Mouse (Mus musculus): Measurements from ENCODE around the gene Pde7b. TPM values are rescaled to one million over a fixed set of nuclear protein-coding genes. Genes with fewer than 3 reads are reported as not detected.
"Not testable (repeated sequence)": the region's sequence is repeated elsewhere in the genome, so short reads cannot be mapped to it uniquely, and the experiment has no call there.

Pde7b gene
- polyA plus RNA-seq, 1 experiment from 2014 or later = 12.1 TPM

DNA sequence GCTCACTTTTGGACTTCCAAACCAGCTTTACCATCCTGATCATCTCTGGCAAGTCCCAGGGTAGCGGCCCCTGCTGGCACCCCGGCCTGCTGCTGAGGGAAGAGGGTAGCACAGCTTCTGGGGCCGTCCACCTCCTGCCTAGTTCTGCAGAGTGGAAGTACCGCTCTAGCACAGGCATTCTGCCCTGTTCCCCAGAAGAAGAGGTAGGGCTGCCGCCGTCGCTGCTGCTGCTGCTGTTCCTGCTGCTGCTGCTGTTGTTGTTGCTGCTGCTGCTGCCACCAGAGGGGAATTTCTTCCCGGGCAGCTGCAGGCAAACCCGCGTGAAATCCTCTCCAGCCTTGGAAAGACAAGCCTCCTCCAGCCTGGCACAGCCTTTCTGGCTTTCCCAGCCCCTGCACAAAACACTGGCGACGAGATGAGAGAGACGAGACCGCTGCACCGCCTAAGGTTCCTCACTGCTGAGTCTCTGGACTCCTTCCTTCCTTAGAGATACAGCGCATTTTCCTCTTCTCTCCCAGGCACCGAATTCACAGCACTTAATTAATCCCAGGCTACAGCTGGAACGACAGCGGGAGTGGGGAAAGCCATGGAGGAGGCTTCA is 176.8 kb downstream of the Pde7b start:
- 2% methylated on average over 19 of the region's 19 CpGs for WGBS (ENCODE audit: insufficient replicate concordance)
- H3K4me2 ChIP-seq = peak overlapping the region; percentile 73
- H3K4me1 ChIP-seq (ENCODE audit: control insufficient read depth, insufficient read depth, low read length) = peaks cover 18% of the 10 kb centered on the region
- no peaks in the 10 kb centered on the region for H3K36me3 ChIP-seq (ENCODE audit: control insufficient read depth, insufficient read depth, low read length)
- H3K4me3 ChIP-seq (ENCODE audit: low read depth, low read length) = peak overlapping the region; percentile 37
- ATAC-seq (replicated peaks; ENCODE audit: insufficient number of reproducible peaks, low FRiP score, low TSS enrichment) = no peak
- H3K27me3 ChIP-seq (ENCODE audit: control insufficient read depth, insufficient read depth, low read length) = no peaks in the 10 kb centered on the region
- H3K27ac ChIP-seq (ENCODE audit: low read depth, low read length) = peak overlapping the region; percentile 46
- H3K9me3 ChIP-seq (replicated peaks; ENCODE audit: control insufficient read depth, low read length) = no peaks in the 10 kb centered on the region
- peak overlapping the region; percentile 72 for H3K9ac ChIP-seq (ENCODE audit: low read depth, low read length)

DNA sequence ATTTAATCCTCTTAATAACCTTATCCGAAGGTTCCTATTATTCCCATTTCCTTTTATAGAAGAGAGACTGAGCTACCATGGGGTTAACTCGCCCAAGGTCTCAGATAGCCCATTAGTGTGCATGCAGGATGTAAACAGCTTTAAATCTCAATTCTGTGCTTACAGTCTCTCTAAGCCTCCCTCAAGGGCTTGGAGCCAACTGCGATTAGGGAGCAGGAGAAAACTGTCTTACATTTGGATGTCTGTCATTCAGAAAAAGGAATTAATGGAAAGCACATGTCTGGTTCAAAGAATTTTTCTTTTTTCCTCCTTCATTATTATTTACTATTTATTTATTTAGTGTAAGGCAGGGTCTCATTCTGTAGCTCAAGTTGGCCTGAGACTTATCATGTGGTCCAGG is 181.8 kb downstream of the Pde7b start:
- 76% methylated on average over 3 of the region's 3 CpGs for WGBS (ENCODE audit: insufficient replicate concordance)
- H3K27ac ChIP-seq (ENCODE audit: low read depth, low read length) = no peak overlapping the region
- no peak overlapping the region for H3K9ac ChIP-seq (ENCODE audit: low read depth, low read length)
- ATAC-seq (replicated peaks; ENCODE audit: insufficient number of reproducible peaks, low FRiP score, low TSS enrichment) = no peak
- no peak overlapping the region for H3K4me2 ChIP-seq
- H3K36me3 ChIP-seq (ENCODE audit: control insufficient read depth, insufficient read depth, low read length) = no peaks in the 10 kb centered on the region
- H3K9me3 ChIP-seq (replicated peaks; ENCODE audit: control insufficient read depth, low read length) = no peaks in the 10 kb centered on the region
- no peaks in the 10 kb centered on the region for H3K27me3 ChIP-seq (ENCODE audit: control insufficient read depth, insufficient read depth, low read length)
- peaks cover 6% of the 10 kb centered on the region for H3K4me1 ChIP-seq (ENCODE audit: control insufficient read depth, insufficient read depth, low read length)
- no peak overlapping the region for H3K4me3 ChIP-seq (ENCODE audit: low read depth, low read length)

DNA sequence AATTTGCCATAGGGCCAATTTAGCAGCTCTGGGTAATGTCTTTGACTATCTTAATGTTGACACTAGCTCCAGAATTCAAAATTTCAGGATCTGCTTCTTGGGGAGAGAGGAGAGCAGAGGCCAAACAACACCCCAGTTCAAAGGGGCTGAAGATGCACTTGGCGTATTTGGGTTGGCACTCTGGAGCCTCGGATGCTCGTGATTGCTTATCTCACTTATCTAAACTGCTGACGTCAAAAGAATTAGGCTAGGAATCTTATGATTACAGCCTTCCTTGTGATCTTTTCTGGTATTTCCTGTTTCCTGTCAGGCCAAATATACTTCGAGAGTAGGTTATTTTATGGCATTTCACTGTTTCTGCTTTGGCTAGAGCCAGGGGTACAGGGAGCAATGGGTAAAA is 191.1 kb downstream of the Pde7b start:
- Histone ChIP-seq H3K4me1 (ENCODE audit: control insufficient read depth, insufficient read depth, low read length) (peaks cover 9% of the 10 kb centered on the region; the same call in 1 of the 2 replicates), H3K9ac (ENCODE audit: low read depth, low read length) (no peak overlapping the region), H3K27ac (ENCODE audit: low read depth, low read length) (no peak overlapping the region), H3K27me3 (ENCODE audit: control insufficient read depth, insufficient read depth, low read length) (no peaks in the 10 kb centered on the region), H3K36me3 (ENCODE audit: control insufficient read depth, insufficient read depth, low read length) (no peaks in the 10 kb centered on the region), H3K4me3 (ENCODE audit: low read depth, low read length) (no peak overlapping the region), H3K4me2 (no peak overlapping the region), H3K9me3 (replicated peaks; ENCODE audit: control insufficient read depth, low read length) (no peaks in the 10 kb centered on the region)
- WGBS (ENCODE audit: insufficient replicate concordance) = 20% methylated on average over 5 of the region's 5 CpGs
- ATAC-seq (replicated peaks; ENCODE audit: insufficient number of reproducible peaks, low FRiP score, low TSS enrichment) = no peak

DNA sequence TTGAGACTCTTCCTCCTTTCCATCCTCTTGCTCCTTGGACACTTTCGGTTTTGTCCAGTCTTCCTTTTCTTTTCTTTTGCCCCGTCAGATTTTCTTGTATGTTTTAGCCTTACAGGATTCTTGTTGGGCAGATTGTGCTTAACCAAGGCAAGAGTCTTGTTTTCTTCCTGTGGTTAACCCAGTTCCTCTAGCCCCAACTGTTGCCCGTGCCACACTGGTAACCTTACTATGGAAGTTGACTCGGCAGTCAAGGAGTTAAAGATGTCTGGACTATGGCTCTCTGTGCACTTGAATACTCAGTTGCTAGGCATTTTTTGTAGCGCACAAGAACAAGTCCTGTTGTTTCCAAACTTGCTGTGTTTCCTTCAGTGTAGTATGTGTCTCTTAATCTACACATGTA is 193.0 kb downstream of the Pde7b start:
- Histone ChIP-seq H3K4me3 (ENCODE audit: low read depth, low read length) (no peak overlapping the region), H3K27me3 (ENCODE audit: control insufficient read depth, insufficient read depth, low read length) (no peaks in the 10 kb centered on the region), H3K9ac (ENCODE audit: low read depth, low read length) (no peak overlapping the region), H3K36me3 (ENCODE audit: control insufficient read depth, insufficient read depth, low read length) (no peaks in the 10 kb centered on the region), H3K4me2 (no peak overlapping the region), H3K9me3 (replicated peaks; ENCODE audit: control insufficient read depth, low read length) (no peaks in the 10 kb centered on the region), H3K4me1 (ENCODE audit: control insufficient read depth, insufficient read depth, low read length) (peaks cover 9% of the 10 kb centered on the region; the same call in 1 of the 2 replicates), H3K27ac (ENCODE audit: low read depth, low read length) (no peak overlapping the region)
- ATAC-seq (replicated peaks; ENCODE audit: insufficient number of reproducible peaks, low FRiP score, low TSS enrichment) = no peak
- 78% methylated on average over 5 of the region's 5 CpGs for WGBS (ENCODE audit: insufficient replicate concordance)

DNA sequence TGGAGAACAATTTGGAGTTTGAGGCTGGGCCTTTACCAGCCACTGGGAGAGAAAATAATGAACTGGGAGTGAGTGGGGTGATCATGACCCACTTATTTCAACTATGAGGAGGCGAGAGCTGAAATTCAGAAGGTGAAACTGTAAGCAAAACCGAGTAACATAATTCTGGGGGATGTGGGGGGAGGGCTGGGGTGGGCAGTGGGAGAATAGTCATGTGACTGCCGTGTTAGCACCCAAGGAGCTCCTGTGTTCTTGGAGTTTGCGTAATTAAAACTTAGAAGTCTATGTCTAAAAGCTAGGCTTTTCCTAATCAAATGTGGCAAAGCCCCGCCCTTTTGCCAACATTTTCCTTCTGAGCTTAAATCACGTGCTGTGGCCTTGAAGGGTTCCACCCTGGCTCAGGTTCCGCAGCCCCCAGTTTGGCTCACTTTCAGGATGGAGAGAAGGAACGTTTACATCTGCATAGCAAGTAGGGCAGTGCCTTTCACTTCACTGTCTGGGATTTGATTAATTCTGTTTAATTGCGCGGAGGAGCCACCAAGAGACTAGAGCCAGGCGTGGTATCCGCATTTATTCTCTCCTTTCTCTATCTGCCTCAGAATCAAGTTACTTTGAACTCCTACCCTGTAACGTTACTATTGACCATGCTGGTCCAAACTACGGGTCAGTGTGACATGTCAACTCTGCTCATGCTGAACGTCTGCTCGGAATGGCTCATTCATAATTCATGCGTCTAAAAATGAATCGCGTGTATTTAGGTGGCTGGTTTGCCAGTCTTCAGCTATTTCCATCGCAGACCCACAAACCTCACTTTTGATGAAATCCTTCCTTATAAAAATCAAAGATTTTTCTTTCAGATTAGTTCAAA is 196.1 kb downstream of the Pde7b start:
- Histone ChIP-seq H3K36me3 (ENCODE audit: control insufficient read depth, insufficient read depth, low read length) (no peaks in the 10 kb centered on the region), H3K4me3 (ENCODE audit: low read depth, low read length) (no peak overlapping the region), H3K9me3 (replicated peaks; ENCODE audit: control insufficient read depth, low read length) (no peaks in the 10 kb centered on the region), H3K9ac (ENCODE audit: low read depth, low read length) (no peak overlapping the region), H3K27me3 (ENCODE audit: control insufficient read depth, insufficient read depth, low read length) (no peaks in the 10 kb centered on the region), H3K4me2 (no peak overlapping the region), H3K4me1 (ENCODE audit: control insufficient read depth, insufficient read depth, low read length) (0 out of 2 replicates have a peak, but pooled peaks cover under 1% of the 10 kb centered on the region), H3K27ac (ENCODE audit: low read depth, low read length) (no peak overlapping the region)
- WGBS (ENCODE audit: insufficient replicate concordance) = 82% methylated on average over 20 of the region's 20 CpGs
- ATAC-seq (replicated peaks; ENCODE audit: insufficient number of reproducible peaks, low FRiP score, low TSS enrichment) = no peak

DNA sequence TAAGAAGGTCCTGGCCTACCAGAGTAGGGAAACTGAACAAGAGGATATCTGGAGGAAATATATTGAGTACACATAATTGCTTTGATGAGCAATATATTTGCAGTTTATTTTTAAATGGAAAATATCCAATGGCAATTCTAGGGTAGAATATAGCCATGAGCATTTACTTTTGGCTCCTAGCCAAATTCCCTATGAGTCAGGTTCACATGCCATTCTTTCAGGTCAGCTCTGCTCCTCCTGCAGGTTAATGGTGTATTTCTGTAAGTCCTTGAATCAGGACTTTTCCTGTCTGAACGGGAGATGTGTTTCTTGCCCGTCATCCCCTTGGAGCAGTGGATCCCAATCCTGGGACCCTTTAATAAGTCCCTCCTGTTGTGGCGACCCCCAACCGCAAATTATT is 197.1 kb downstream of the Pde7b start:
- no peaks in the 10 kb centered on the region for H3K4me1 ChIP-seq (ENCODE audit: control insufficient read depth, insufficient read depth, low read length)
- no peak overlapping the region for H3K4me3 ChIP-seq (ENCODE audit: low read depth, low read length)
- no peaks in the 10 kb centered on the region for H3K9me3 ChIP-seq (replicated peaks; ENCODE audit: control insufficient read depth, low read length)
- H3K4me2 ChIP-seq = no peak overlapping the region
- no peaks in the 10 kb centered on the region for H3K27me3 ChIP-seq (ENCODE audit: control insufficient read depth, insufficient read depth, low read length)
- no peak for ATAC-seq (replicated peaks; ENCODE audit: insufficient number of reproducible peaks, low FRiP score, low TSS enrichment)
- H3K9ac ChIP-seq (ENCODE audit: low read depth, low read length) = no peak overlapping the region
- H3K36me3 ChIP-seq (ENCODE audit: control insufficient read depth, insufficient read depth, low read length) = no peaks in the 10 kb centered on the region
- H3K27ac ChIP-seq (ENCODE audit: low read depth, low read length) = no peak overlapping the region
- 81% methylated on average over 4 of the region's 4 CpGs for WGBS (ENCODE audit: insufficient replicate concordance)

DNA sequence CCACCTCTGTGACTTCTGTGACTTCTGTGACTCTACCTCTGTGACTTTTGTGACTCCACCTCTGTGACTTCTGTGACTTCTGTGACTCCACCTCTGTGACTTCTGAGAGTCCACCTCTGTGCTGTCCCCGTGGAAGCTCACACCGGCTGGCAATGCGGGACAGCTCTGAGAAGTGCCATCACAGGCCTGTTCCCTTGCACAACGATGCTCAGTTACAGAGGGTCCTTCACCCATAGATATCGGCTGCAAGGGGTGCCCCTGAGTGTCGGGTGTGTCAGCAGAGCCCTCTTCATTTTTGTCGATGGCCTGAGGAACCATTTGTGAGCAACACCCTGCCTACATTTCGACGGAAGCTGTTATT is 206.4 kb downstream of the Pde7b start:
- no peak for ATAC-seq (replicated peaks; ENCODE audit: insufficient number of reproducible peaks, low FRiP score, low TSS enrichment)
- Histone ChIP-seq H3K27me3 (ENCODE audit: control insufficient read depth, insufficient read depth, low read length) (no peaks in the 10 kb centered on the region), H3K4me2 (no peak overlapping the region), H3K9me3 (replicated peaks; ENCODE audit: control insufficient read depth, low read length) (no peaks in the 10 kb centered on the region), H3K4me1 (ENCODE audit: control insufficient read depth, insufficient read depth, low read length) (no peaks in the 10 kb centered on the region), H3K4me3 (ENCODE audit: low read depth, low read length) (no peak overlapping the region), H3K9ac (ENCODE audit: low read depth, low read length) (no peak overlapping the region), H3K27ac (ENCODE audit: low read depth, low read length) (no peak overlapping the region), H3K36me3 (ENCODE audit: control insufficient read depth, insufficient read depth, low read length) (no peaks in the 10 kb centered on the region)
- 73% methylated on average over 9 of the region's 9 CpGs for WGBS (ENCODE audit: insufficient replicate concordance)

DNA sequence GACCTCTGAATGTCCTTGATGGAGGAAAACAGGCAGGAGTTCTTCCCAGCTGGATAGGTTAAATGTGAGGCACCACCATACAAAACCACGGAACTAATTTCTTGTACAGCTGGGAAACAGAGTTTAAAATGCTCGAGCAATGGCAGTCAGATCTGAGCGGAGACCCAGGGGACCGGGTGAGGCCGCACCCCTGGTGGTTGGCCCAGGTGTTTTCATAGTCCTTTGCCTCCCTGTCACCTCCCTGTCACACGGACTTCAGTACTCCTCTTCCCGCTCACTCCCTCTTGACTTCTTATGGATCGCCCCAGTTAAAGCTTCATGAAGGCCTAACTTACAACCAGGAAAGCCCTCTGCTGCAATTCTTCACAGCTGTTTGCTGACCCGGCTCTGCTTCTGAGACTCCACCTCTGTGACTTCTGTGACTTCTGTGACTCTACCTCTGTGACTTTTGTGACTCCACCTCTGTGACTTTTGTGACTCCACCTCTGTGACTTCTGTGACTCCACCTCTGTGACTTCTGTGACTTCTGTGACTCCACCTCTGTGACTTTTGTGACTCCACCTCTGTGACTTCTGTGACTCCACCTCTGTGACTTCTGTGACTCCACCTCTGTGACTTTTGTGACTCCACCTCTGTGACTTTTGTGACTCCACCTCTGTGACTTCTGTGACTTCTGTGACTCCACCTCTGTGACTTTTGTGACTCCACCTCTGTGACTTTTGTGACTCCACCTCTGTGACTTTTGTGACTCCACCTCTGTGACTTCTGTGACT is 206.9 kb downstream of the Pde7b start:
- WGBS (ENCODE audit: insufficient replicate concordance) = 64% methylated on average over 9 of the region's 9 CpGs
- Histone ChIP-seq H3K4me3 (ENCODE audit: low read depth, low read length) (peak overlapping the region; percentile 23), H3K4me2 (peak overlapping the region; percentile 35)
- H3K9ac ChIP-seq (ENCODE audit: low read depth, low read length); ATAC-seq (replicated peaks; ENCODE audit: insufficient number of reproducible peaks, low FRiP score, low TSS enrichment); H3K9me3 ChIP-seq (replicated peaks; ENCODE audit: control insufficient read depth, low read length); H3K27ac ChIP-seq (ENCODE audit: low read depth, low read length); H3K4me1 ChIP-seq (ENCODE audit: control insufficient read depth, insufficient read depth, low read length); H3K27me3 ChIP-seq (ENCODE audit: control insufficient read depth, insufficient read depth, low read length); H3K36me3 ChIP-seq (ENCODE audit: control insufficient read depth, insufficient read depth, low read length): not testable (repeated sequence)
